Mouse (Mus musculus): ENCODE results near the gene Mthfs. TPM values are rescaled to one million over a fixed set of nuclear protein-coding genes. Genes with fewer than 3 reads are reported as not detected.

The Mthfs gene
- polyA plus RNA-seq, 1 experiment = 8.1 TPM

DNA sequence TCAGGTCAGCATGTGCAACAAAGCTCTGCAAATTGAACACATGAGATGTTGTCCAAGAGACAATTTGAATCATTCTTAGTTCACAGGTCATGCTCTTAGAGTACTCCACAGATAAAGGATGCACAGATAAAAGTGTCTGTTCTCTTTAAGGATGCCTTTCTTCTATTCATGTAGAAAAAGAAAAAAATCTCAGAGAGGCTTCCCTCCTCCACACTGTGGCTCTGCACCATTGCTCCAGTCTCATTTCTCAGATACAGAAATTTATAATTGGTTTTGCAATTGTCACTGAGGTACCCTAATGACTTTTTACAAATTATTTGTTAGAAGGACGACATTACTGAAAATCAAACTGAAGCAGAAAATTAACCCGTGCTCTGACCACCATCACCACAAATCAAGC lies 101.2 kb downstream of the Mthfs start:
- H3K79me2 ChIP-seq (ENCODE audit: control insufficient read depth, insufficient read depth) = no peaks in the 10 kb centered on the region
- TF ChIP-seq FOSL1 (IDR thresholded peaks at IDR 0.05; ENCODE audit: insufficient read depth, low read length, poor library complexity, severe bottlenecking) = no peak
- TF ChIP-seq CTCF (IDR thresholded peaks at IDR 0.05; ENCODE audit: control insufficient read depth, insufficient read depth, insufficient read length) = no peak
- TF ChIP-seq MAX (IDR thresholded peaks at IDR 0.05) = no peak
- no peak for TF ChIP-seq MYOG (IDR thresholded peaks at IDR 0.05; ENCODE audit: control insufficient read depth, extremely low read depth, insufficient read length)
- TF ChIP-seq USF1 (IDR thresholded peaks at IDR 0.05; ENCODE audit: low read depth) = no peak
- no peak for TF ChIP-seq MYOD1 (IDR thresholded peaks at IDR 0.05; ENCODE audit: control insufficient read depth, insufficient read length, low read depth)
- no peak overlapping the region for H3ac ChIP-seq (ENCODE audit: control insufficient read depth, insufficient read length, low read depth)
- H3K27me3 ChIP-seq (ENCODE audit: control insufficient read depth, insufficient read depth, insufficient read length) = no peaks in the 10 kb centered on the region
- no peak overlapping the region for H3K4me3 ChIP-seq (ENCODE audit: insufficient read depth, poor library complexity, severe bottlenecking)
- no peaks in the 10 kb centered on the region for H3K36me3 ChIP-seq (ENCODE audit: control insufficient read depth, insufficient read depth)
- H3K79me3 ChIP-seq (ENCODE audit: low read depth) = no peaks in the 10 kb centered on the region

DNA sequence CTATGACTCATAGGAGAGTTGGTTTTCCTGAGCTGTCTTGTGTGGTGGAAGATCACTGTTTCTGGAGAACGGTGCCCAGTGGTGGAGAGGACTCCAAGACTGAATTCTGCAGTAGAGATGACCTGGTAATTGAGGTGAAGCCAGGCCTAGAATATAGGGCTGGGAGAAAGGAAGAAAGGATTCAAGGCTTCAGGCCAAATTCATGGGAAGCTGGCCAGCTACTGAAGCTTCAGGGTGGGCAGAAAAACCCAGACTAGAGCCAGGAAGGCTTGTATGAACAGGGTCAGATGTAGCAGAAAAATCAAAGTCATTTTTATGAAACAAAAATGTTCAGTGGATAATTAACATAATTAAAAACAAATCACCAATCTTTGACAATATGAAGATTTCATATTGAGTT lies 163.3 kb downstream of the Mthfs start:
- no peaks in the 10 kb centered on the region for H3K36me3 ChIP-seq (ENCODE audit: control insufficient read depth, insufficient read depth)
- no peaks in the 10 kb centered on the region for H3K79me3 ChIP-seq (ENCODE audit: low read depth)
- no peak overlapping the region for H3ac ChIP-seq (ENCODE audit: control insufficient read depth, insufficient read length, low read depth)
- no peaks in the 10 kb centered on the region for H3K79me2 ChIP-seq (ENCODE audit: control insufficient read depth, insufficient read depth)
- no peaks in the 10 kb centered on the region for H3K27me3 ChIP-seq (ENCODE audit: control insufficient read depth, insufficient read depth, insufficient read length)
- TF ChIP-seq MYOG (IDR thresholded peaks at IDR 0.05; ENCODE audit: control insufficient read depth, extremely low read depth, insufficient read length) (no peak), FOSL1 (IDR thresholded peaks at IDR 0.05; ENCODE audit: insufficient read depth, low read length, poor library complexity, severe bottlenecking) (no peak), MYOD1 (IDR thresholded peaks at IDR 0.05; ENCODE audit: control insufficient read depth, insufficient read length, low read depth) (no peak), MAX (IDR thresholded peaks at IDR 0.05) (no peak), USF1 (IDR thresholded peaks at IDR 0.05; ENCODE audit: low read depth) (no peak), CTCF (IDR thresholded peaks at IDR 0.05; ENCODE audit: control insufficient read depth, insufficient read depth, insufficient read length) (no peak), CEBPB (IDR thresholded peaks at IDR 0.05; ENCODE audit: low read depth) (no peak)
- H3K4me3 ChIP-seq (ENCODE audit: insufficient read depth, poor library complexity, severe bottlenecking) = no peak overlapping the region

GRCm38 (mm10) chr9:89374650-89375049 lies 164.2 kb downstream of the Mthfs start:
- TF ChIP-seq CEBPB (IDR thresholded peaks at IDR 0.05; ENCODE audit: low read depth) (no peak), MAX (IDR thresholded peaks at IDR 0.05) (no peak), USF1 (IDR thresholded peaks at IDR 0.05; ENCODE audit: low read depth) (no peak), FOSL1 (IDR thresholded peaks at IDR 0.05; ENCODE audit: insufficient read depth, low read length, poor library complexity, severe bottlenecking) (no peak), MYOG (IDR thresholded peaks at IDR 0.05; ENCODE audit: control insufficient read depth, extremely low read depth, insufficient read length) (no peak), MYOD1 (IDR thresholded peaks at IDR 0.05; ENCODE audit: control insufficient read depth, insufficient read length, low read depth) (no peak), CTCF (IDR thresholded peaks at IDR 0.05; ENCODE audit: control insufficient read depth, insufficient read depth, insufficient read length) (no peak)
- Histone ChIP-seq H3K27me3 (ENCODE audit: control insufficient read depth, insufficient read depth, insufficient read length) (no peaks in the 10 kb centered on the region), H3K36me3 (ENCODE audit: control insufficient read depth, insufficient read depth) (no peaks in the 10 kb centered on the region)

DNA sequence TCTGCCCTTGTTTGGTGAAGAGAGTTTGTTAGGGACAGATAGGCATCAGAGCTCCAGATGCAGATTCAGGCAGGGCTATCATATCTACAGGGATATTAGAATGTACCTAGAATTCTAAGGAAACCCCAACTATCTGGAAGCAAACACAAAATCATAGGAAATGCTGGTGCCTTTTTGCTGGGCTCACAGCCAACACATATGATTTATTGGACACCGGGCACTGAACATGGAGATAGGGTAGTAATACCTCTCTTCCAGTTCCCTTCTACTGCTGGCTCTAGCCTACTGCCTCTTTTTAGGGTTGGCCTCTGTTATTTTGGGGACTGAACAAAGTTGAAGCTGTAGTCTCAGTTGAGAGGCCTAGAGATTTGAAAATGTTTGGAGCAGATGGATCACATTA lies 192.6 kb downstream of the Mthfs start:
- Histone ChIP-seq H3ac (ENCODE audit: control insufficient read depth, insufficient read length, low read depth) (no peak overlapping the region), H3K4me3 (ENCODE audit: insufficient read depth, poor library complexity, severe bottlenecking) (no peak overlapping the region), H3K27me3 (ENCODE audit: control insufficient read depth, insufficient read depth, insufficient read length) (no peaks in the 10 kb centered on the region), H3K79me2 (ENCODE audit: control insufficient read depth, insufficient read depth) (no peaks in the 10 kb centered on the region), H3K36me3 (ENCODE audit: control insufficient read depth, insufficient read depth) (no peaks in the 10 kb centered on the region), H3K79me3 (ENCODE audit: low read depth) (no peaks in the 10 kb centered on the region)
- TF ChIP-seq FOSL1 (IDR thresholded peaks at IDR 0.05; ENCODE audit: insufficient read depth, low read length, poor library complexity, severe bottlenecking) = no peak
- TF ChIP-seq MYOG (IDR thresholded peaks at IDR 0.05; ENCODE audit: control insufficient read depth, extremely low read depth, insufficient read length) = no peak
- TF ChIP-seq CTCF (IDR thresholded peaks at IDR 0.05; ENCODE audit: control insufficient read depth, insufficient read depth, insufficient read length) = no peak
- TF ChIP-seq MYOD1 (IDR thresholded peaks at IDR 0.05; ENCODE audit: control insufficient read depth, insufficient read length, low read depth) = no peak
- no peak for TF ChIP-seq USF1 (IDR thresholded peaks at IDR 0.05; ENCODE audit: low read depth)
- no peak for TF ChIP-seq MAX (IDR thresholded peaks at IDR 0.05)
- no peak for TF ChIP-seq CEBPB (IDR thresholded peaks at IDR 0.05; ENCODE audit: low read depth)

More at GRCm38 (mm10) chr9:89374650-89375049, 164.2 kb downstream of the Mthfs start:
- H3ac ChIP-seq (ENCODE audit: control insufficient read depth, insufficient read length, low read depth) = no peak overlapping the region
- H3K79me2 ChIP-seq (ENCODE audit: control insufficient read depth, insufficient read depth) = no peaks in the 10 kb centered on the region
- H3K79me3 ChIP-seq (ENCODE audit: low read depth) = no peaks in the 10 kb centered on the region
- H3K4me3 ChIP-seq (ENCODE audit: insufficient read depth, poor library complexity, severe bottlenecking) = no peak overlapping the region

Other genes with a start within 250 kb of the Mthfs start
- gene Trim43b, start 117.8 kb upstream of the Mthfs start, polyA plus RNA-seq (2012; fragmentation: generic; extraction: Trizol) = not detected
- gene Bcl2a1b, start 11.5 kb upstream of the Mthfs start, polyA plus RNA-seq (2012; fragmentation: generic; extraction: Trizol) = not detected
- not detected for gene Gm29094, start 11.3 kb upstream of the Mthfs start, polyA plus RNA-seq (2012; fragmentation: generic; extraction: Trizol)